Mouse (Mus musculus): Measurements from ENCODE around the gene Tsen34. TPM values are rescaled to one million over a fixed set of nuclear protein-coding genes. Genes with fewer than 3 reads are reported as not detected.
"Not testable (repeated sequence)": the region's sequence is repeated elsewhere in the genome, so short reads cannot be mapped to it uniquely, and the experiment has no call there.

Tsen34 gene
- total RNA-seq, 1 experiment from 2014 or later: 101 TPM

GRCm38 (mm10) chr7:3720268-3720667 lies 27.6 kb downstream of the Tsen34 start, which contains the start of gene Pirb:
Pirb (minus strand) TSS chr7:3720391.
- not testable (repeated sequence) for DNase-seq

- DNase-seq: not testable (repeated sequence)
These were observed 32.8 kb downstream of the Tsen34 start for GRCm38 (mm10) chr7:3725459-3725858.

GRCm38 (mm10) chr7:3732675-3733074 lies 40.0 kb downstream of the Tsen34 start:
- DNase-seq: not testable (repeated sequence)

Small RNA genes within 50 kb of the gene (microRNA-seq; reads per million reads assigned to microRNA genes)
- 1.3 to 4.9 reads per million in 2 experiments for gene Mir3572

Other genes starting within 250 kb of the Tsen34 start
- 2.8 and 3.4 TPM in 2 replicates for gene Tarm1, start 190.2 kb upstream of the Tsen34 start, total RNA-seq (2021)
- not detected in 2 replicates for gene Oscar, start 76.7 kb upstream of the Tsen34 start, total RNA-seq (2021)
- gene Ndufa3, start 75.5 kb upstream of the Tsen34 start, total RNA-seq (2021): 975 and 1,034 TPM in 2 replicates
- 21.6 and 25.6 TPM in 2 replicates for gene Tfpt, start 62.9 kb upstream of the Tsen34 start, total RNA-seq (2021)
- gene Prpf31, start 62.9 kb upstream of the Tsen34 start, total RNA-seq (2021): 37.9 and 41.9 TPM in 2 replicates
- 63.5 and 63.7 TPM in 2 replicates for gene Cnot3, start 47.6 kb upstream of the Tsen34 start, total RNA-seq (2021)
- 14.7 and 15.9 TPM in 2 replicates for gene Leng1, start 27.0 kb upstream of the Tsen34 start, total RNA-seq (2021)
- gene Tmc4, start 15.3 kb upstream of the Tsen34 start, total RNA-seq (2021): 5.6 and 6.9 TPM in 2 replicates
- gene Mboat7, start 660 bp downstream of the Tsen34 start, total RNA-seq (2021): 51.8 and 55.3 TPM in 2 replicates
- gene Rps9, start 11.1 kb downstream of the Tsen34 start, total RNA-seq (2021): 962 and 1,107 TPM in 2 replicates
- gene Pirb, start 27.5 kb downstream of the Tsen34 start, total RNA-seq (2021): 1.9 and 3.8 TPM in 2 replicates
- gene Gm15448, start 132.8 kb downstream of the Tsen34 start, total RNA-seq (2021): 0.68 TPM in 1 of 2 replicates, not detected in the other
- gene Pira2, start 152.2 kb downstream of the Tsen34 start, total RNA-seq (2021): 1.0 TPM in 1 of 2 replicates, not detected in the other
- 0.49 TPM in 1 of 2 replicates, not detected in the other for gene Gm14548, start 205.3 kb downstream of the Tsen34 start, total RNA-seq (2021)
- 0.33 and 0.60 TPM in 2 replicates for gene Lilra6, start 222.6 kb downstream of the Tsen34 start, total RNA-seq (2021)